Mouse (Mus musculus): ENCODE measurements around the gene Fgd4. TPM values are rescaled to one million over a fixed set of nuclear protein-coding genes. Genes with fewer than 3 reads are reported as not detected.
"Not testable (repeated sequence)": the region's sequence is repeated elsewhere in the genome, so short reads cannot be mapped to it uniquely, and the experiment has no call there.

The Fgd4 gene
- polyA plus RNA-seq, 1 experiment from 2014 or later, result 7.3 TPM

DNA sequence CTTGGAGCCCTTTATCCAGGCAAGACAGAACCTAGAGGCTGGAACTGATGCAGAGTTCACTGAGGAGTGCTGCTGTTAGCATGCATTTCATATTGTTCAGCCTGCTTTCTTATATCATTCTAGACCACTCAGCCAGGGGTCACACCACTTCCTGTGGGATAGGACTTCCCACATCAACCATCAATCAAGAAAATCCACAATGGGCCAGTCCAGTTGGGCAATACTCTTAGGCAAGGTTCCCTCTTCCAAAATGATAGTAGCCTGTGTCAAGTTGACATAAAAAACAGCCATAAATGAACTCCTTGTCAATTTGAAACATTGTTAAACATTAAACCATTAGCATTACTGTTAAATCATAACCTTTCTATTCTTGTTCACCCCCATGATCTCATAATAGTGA lies 34.6 kb downstream of the Fgd4 start:
- Histone ChIP-seq H3K27me3 (ENCODE audit: insufficient read depth, poor library complexity, severe bottlenecking) (no peaks in the 10 kb centered on the region), H3K27ac (no peak overlapping the region), H3K36me3 (no peaks in the 10 kb centered on the region), H3K4me3 (no peak overlapping the region), H3K4me1 (no peaks in the 10 kb centered on the region; the same call in 1 of the 2 replicates), H3K9me3 (no peaks in the 10 kb centered on the region)
- no peak for DNase-seq (ENCODE audit: low spot score)

DNA sequence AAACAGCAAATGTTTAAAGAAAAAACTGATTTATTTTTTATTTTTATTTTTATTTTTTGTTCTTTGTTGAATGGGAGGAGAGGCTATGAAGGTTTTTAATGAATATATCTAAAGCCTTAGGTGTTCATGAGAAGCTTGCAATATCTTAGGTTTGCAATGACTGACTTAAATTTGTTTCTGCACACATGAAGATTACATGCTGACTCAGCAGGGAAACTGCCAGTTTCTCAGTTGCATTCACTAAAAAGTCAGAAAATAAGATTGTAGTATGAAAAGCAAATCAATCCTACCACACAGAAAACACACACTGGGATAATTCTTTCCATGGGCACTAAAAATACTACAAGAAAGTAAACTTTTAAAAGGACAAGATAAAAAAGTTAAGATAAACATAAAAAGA lies 39.6 kb downstream of the Fgd4 start:
- Histone ChIP-seq H3K36me3 (no peaks in the 10 kb centered on the region), H3K27ac (no peak overlapping the region), H3K4me1 (peaks cover 12% of the 10 kb centered on the region; the same call in 1 of the 2 replicates), H3K27me3 (ENCODE audit: insufficient read depth, poor library complexity, severe bottlenecking) (no peaks in the 10 kb centered on the region), H3K9me3 (no peaks in the 10 kb centered on the region), H3K4me3 (no peak overlapping the region)
- DNase-seq (ENCODE audit: low spot score), result no peak

DNA sequence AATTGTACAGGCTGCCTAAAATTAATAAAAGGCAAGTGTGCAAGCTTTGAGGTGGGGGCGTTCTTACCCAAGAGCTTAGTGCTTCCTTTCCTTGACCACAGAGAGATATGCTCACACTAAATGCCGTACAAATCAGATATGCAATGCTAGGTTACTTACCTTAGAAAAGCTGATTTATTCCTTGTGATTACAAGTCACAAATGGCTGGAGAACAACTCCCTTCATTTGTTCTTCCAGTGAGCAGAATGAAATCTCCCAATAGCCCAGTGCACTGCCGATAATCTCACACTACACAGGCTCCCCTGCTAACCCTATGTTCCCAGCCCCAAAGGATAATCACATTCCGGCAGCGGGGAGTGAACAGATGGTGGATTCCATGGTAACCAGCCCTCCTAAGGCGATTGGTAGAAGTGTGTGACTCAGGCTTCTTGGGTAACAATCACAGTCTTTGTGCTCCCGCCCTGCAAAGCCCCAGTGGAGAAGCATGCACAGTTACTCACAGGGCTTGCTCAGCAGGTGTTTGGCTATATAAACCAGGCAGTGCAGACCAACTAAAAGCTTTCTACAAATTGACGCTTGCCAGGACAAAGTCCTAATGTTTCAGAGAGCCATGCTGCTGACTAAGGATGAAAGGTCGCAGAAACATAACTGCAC lies 40.3 kb downstream of the Fgd4 start:
- peaks cover 12% of the 10 kb centered on the region; the same call in 1 of the 2 replicates for H3K4me1 ChIP-seq
- H3K27ac ChIP-seq, result no peak overlapping the region
- peak; percentile 90 for DNase-seq (ENCODE audit: low spot score)
- no peaks in the 10 kb centered on the region for H3K36me3 ChIP-seq
- 10% methylated on average over 9 of the region's 9 CpGs for WGBS
- no peaks in the 10 kb centered on the region for H3K27me3 ChIP-seq (ENCODE audit: insufficient read depth, poor library complexity, severe bottlenecking)
- H3K9me3 ChIP-seq, result no peaks in the 10 kb centered on the region
- H3K4me3 ChIP-seq, result peak overlapping the region; percentile 36

DNA sequence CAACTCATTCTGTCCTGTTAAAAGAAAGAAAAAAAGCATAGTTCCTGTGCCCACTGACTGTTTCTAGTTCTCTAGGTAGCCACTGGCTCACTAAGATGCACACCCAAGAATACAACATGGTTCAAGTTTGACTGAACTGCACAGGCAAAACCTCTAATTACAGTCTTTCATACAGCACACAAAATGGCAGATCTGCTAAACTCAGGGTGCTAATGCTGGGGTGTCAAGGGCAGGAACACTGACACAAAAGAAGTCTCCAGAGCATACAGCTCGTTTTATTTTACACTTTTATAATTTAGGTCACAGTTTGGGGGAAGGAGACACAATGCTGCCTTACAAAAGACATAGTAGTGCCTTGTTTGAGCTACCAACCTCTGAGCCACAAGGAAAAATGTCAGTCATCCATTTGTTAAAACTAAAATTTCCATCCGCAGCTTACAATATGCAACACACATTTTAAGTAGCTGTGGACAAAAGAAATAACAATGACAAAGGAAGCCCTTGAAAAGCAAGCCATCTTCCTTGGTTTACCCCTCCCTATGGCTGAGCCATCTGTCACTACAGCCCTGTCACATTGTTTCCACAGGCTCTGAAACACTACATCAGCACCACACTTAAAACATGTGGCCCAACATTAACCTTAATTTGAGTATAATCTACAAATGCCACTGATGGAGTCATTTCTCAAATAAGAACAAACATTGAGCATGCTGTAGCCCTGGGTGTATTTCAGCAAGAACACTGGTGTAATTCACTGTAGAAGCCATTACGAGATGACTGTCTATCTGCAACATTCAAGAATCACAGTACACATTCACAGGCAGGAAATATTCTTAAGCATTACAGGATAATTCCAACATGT lies 41.1 kb downstream of the Fgd4 start:
- 0 out of 2 replicates have a peak overlapping the region, but pooled peaks have one; percentile 36 for H3K4me3 ChIP-seq
- no peak overlapping the region for H3K27ac ChIP-seq
- H3K36me3 ChIP-seq, result no peaks in the 10 kb centered on the region

DNA sequence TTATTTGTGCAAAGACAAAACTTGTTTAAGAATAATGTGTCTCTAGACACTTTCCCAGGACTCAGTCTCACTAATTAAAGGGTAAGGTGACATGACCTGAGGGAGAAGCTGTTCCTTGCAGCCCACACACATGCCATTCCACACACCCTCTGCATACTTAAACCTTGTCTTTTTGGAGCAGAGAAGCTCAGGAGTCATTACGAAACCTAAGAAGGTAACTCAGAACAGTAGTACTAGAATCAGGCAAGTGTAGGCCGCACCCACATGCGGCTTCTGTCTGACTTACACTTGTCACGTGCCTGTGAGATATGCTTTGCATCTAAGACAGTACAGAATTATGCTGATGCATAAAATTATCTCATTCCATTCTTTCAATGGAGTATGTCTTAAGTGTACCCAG lies 42.6 kb downstream of the Fgd4 start:
- WGBS, result 85% methylated on average over 4 of the region's 4 CpGs
- Histone ChIP-seq H3K4me3 (no peak overlapping the region), H3K4me1 (peaks cover 12% of the 10 kb centered on the region; the same call in 1 of the 2 replicates), H3K27me3 (ENCODE audit: insufficient read depth, poor library complexity, severe bottlenecking) (no peaks in the 10 kb centered on the region), H3K27ac (no peak overlapping the region), H3K9me3 (no peaks in the 10 kb centered on the region), H3K36me3 (no peaks in the 10 kb centered on the region)
- no peak for DNase-seq (ENCODE audit: low spot score)

More for the DNA sequence above, 41.1 kb downstream of the Fgd4 start:
- 64% methylated on average over 3 of the region's 3 CpGs for WGBS
- H3K4me1 ChIP-seq, result peaks cover 12% of the 10 kb centered on the region; the same call in 1 of the 2 replicates
- H3K27me3 ChIP-seq (ENCODE audit: insufficient read depth, poor library complexity, severe bottlenecking), result no peaks in the 10 kb centered on the region
- H3K9me3 ChIP-seq, result no peaks in the 10 kb centered on the region
- no peak for DNase-seq (ENCODE audit: low spot score)

DNA sequence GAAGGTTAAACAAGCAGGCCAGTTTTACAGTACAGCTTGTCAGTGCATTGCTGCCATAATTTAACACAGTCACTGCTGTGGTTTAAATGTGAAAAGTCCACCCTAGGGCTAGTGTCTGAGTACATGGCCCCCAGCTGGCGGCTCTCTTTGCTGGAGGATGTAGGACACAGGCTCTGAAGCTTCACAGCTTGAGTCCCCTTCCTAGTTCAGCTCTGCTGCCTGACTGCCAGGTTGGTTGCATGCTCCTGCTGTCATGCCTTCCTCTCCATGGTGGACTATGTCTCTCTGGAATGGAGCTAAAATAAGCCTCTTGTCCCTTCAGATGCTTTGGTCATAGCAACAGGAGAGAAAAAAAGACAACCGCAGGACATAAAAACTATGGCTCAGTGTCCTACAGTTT lies 46.3 kb downstream of the Fgd4 start:
- DNase-seq (ENCODE audit: low spot score), result no peak
- no peaks in the 10 kb centered on the region for H3K36me3 ChIP-seq
- WGBS, result 55% methylated on average over 2 of the region's 2 CpGs
- H3K4me1 ChIP-seq, result no peaks in the 10 kb centered on the region; the same call in 1 of the 2 replicates
- no peaks in the 10 kb centered on the region for H3K27me3 ChIP-seq (ENCODE audit: insufficient read depth, poor library complexity, severe bottlenecking)
- no peaks in the 10 kb centered on the region for H3K9me3 ChIP-seq
- H3K4me3 ChIP-seq, result no peak overlapping the region
- H3K27ac ChIP-seq, result no peak overlapping the region

DNA sequence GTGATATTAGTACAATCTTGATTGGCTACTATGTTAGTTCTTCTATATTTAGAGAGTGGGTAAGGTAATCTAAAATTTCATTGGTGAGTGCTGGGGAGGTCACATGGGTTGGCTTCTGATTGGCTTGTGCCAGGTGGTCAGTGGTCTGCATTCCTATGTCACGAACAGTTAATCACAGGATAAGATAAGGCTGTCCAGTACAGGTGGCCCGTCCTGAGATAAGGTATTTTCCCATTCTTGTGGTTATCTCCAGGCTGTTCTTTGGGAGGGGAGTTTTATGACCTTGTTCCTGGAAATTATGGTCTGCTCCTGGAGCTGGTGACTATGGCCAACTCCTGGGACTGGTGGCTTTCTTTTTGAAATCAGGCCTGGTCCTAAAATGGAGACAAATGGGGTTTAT lies 48.2 kb downstream of the Fgd4 start:
- no peaks in the 10 kb centered on the region for H3K27me3 ChIP-seq (ENCODE audit: insufficient read depth, poor library complexity, severe bottlenecking)
- H3K9me3 ChIP-seq, result no peaks in the 10 kb centered on the region
- H3K4me1 ChIP-seq, result peaks cover 5% of the 10 kb centered on the region
- no peak overlapping the region for H3K4me3 ChIP-seq
- H3K27ac ChIP-seq, result no peak overlapping the region
- no peaks in the 10 kb centered on the region for H3K36me3 ChIP-seq
- WGBS, result 46% methylated on average over 2 of the region's 2 CpGs
- no peak for DNase-seq (ENCODE audit: low spot score)

DNA sequence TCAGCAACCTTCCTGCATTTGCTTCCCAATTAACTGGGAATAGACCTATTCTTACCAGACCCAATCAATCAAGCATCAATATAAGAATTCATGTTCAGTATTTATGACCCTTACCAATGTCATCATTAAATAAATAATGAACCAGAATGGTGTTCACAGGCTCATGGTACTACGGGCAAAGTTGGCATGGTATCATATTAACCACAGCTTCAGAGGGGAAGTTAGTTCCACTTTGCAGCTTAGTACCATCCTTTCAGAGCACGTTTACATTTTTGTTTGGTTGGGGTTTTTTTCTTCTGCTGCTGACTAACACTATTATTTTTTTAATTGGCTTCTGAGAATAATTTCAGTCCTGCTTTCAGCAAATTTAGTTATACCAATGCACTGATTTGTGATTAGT lies 51.2 kb downstream of the Fgd4 start:
- 78% methylated on average over 2 of the region's 2 CpGs for WGBS
- no peak overlapping the region for H3K27ac ChIP-seq

DNA sequence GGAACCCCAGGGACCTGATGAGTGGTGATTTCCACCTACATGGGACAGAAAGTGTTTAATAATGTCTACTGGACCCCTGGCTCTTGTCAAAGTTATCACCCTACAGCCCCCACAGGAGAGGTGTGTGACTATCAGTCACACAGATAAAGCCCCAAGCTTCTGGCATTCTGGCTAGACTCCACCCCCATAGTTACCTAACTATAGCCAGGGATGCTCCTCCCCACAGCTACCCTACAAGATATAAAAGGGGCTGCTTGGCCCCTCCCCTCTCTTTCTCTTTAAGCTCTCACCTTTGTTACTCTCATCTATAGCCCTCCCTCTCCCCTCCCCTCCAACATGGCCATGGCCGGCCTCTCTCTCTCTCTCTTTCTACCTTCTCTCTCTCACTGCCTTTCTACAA lies 53.7 kb downstream of the Fgd4 start:
- Histone ChIP-seq H3K4me3 (no peak overlapping the region), H3K27ac (no peak overlapping the region), H3K27me3 (ENCODE audit: insufficient read depth, poor library complexity, severe bottlenecking) (no peaks in the 10 kb centered on the region), H3K36me3 (no peaks in the 10 kb centered on the region), H3K9me3 (no peaks in the 10 kb centered on the region), H3K4me1 (peaks cover 20% of the 10 kb centered on the region)
- WGBS, result 59% methylated on average over 1 of the region's 1 CpGs
- DNase-seq (ENCODE audit: low spot score), result no peak

More for the DNA sequence above, 51.2 kb downstream of the Fgd4 start:
- no peaks in the 10 kb centered on the region for H3K36me3 ChIP-seq
- peaks cover 14% of the 10 kb centered on the region for H3K4me1 ChIP-seq
- no peaks in the 10 kb centered on the region for H3K27me3 ChIP-seq (ENCODE audit: insufficient read depth, poor library complexity, severe bottlenecking)
- H3K4me3 ChIP-seq, result no peak overlapping the region
- H3K9me3 ChIP-seq, result no peaks in the 10 kb centered on the region
- DNase-seq (ENCODE audit: low spot score), result no peak

DNA sequence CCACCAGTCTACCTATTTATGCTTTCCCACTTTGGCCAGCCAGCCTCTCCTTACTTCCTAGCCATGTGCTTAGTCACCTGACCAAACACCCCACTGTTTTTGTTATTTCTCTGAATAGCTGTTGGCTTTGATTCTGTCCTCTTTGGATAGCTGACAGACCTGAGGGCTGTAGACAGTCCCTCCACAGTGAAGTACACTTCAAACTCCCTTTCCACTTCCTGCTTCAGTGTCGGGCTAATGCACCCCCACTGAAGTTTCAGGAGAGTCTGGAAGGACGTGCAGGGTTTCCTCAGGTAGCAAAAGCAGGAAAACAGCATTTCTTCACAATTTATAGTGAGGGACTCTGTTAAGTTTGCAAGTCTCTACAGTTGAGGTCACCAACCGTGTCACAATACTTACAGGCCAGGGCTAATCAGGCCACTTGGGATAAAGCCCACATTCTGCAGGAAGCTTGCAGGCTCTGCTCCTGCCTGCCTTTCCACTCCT lies 57.4 kb downstream of the Fgd4 start:
- WGBS, result 47% methylated on average over 3 of the region's 3 CpGs
- H3K27ac ChIP-seq, result no peak overlapping the region
- DNase-seq (ENCODE audit: low spot score), result no peak
- no peaks in the 10 kb centered on the region for H3K36me3 ChIP-seq
- no peaks in the 10 kb centered on the region for H3K27me3 ChIP-seq (ENCODE audit: insufficient read depth, poor library complexity, severe bottlenecking)
- H3K4me3 ChIP-seq, result no peak overlapping the region
- no peaks in the 10 kb centered on the region for H3K9me3 ChIP-seq
- H3K4me1 ChIP-seq, result peaks cover 20% of the 10 kb centered on the region

DNA sequence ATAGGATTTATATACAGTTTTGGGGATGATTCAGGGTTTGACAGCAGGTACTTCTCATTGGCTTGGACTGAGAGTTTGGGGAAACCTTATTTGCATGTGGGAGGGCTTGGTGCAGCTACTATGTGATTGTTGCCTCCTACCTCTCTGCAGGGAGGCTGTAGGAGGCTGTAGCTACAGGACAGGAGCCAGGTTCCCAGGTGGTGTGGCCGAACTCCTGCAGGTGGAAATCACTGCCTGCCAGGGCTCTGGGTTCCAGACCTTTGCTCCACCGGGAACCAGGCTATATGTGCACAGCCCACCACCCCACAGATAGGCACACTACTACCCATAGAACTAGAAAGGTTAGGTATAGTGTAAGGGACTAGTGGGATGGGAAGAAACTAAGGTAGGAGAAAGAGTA lies 61.0 kb downstream of the Fgd4 start:
- 74% methylated on average over 2 of the region's 2 CpGs for WGBS
- H3K4me3 ChIP-seq; H3K27ac ChIP-seq; DNase-seq (ENCODE audit: low spot score); H3K9me3 ChIP-seq; H3K4me1 ChIP-seq; H3K27me3 ChIP-seq (ENCODE audit: insufficient read depth, poor library complexity, severe bottlenecking); H3K36me3 ChIP-seq: not testable (repeated sequence)

DNA sequence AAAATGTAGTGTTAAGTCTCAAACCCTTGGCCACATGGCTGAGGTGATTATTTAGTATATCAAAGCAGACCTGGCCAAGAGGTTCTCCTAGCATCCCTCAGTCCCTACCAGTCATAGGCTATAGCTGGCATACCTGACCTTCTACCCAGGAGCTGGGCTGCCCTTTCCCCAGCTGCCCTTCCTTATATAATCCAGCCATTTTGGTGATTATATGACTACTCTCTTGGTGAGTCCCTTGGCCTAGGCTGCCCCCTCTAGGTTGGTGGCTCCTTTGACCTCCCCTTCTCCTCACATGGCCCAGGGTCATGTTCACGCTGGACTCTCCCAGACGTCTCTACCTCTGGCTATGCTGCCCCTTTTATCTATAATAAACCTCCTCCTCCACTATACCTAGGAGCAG lies 65.1 kb downstream of the Fgd4 start:
- no peak for DNase-seq (ENCODE audit: low spot score)
- Histone ChIP-seq H3K9me3 (no peaks in the 10 kb centered on the region), H3K27ac (no peak overlapping the region), H3K27me3 (ENCODE audit: insufficient read depth, poor library complexity, severe bottlenecking) (no peaks in the 10 kb centered on the region), H3K36me3 (no peaks in the 10 kb centered on the region), H3K4me3 (no peak overlapping the region), H3K4me1 (no peaks in the 10 kb centered on the region)
- WGBS, result 61% methylated on average over 2 of the region's 2 CpGs

DNA sequence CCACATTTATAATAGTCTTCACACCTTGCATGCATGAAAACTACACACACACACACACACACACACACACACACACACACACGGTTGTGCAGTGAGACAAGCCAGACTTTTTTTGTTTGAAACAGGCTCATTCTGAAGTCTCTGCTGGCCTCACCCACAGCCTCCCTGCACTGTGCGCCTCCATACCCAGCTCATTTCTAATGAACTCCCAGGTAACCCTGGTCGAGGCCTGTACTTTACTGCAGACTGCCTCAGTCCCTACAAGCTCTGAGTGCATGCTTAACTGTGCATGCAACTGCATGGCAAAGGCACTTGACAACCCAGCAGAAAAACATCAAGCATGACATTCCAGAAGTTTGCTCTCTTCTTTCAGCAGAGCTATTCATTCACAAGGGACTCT lies 72.3 kb downstream of the Fgd4 start:
- 70% methylated on average over 3 of the region's 3 CpGs for WGBS
- no peaks in the 10 kb centered on the region for H3K36me3 ChIP-seq

More for the DNA sequence above, 72.3 kb downstream of the Fgd4 start:
- peaks cover 25% of the 10 kb centered on the region for H3K4me1 ChIP-seq
- no peak overlapping the region for H3K4me3 ChIP-seq
- no peak for DNase-seq (ENCODE audit: low spot score)
- H3K27ac ChIP-seq, result no peak overlapping the region
- H3K9me3 ChIP-seq, result no peaks in the 10 kb centered on the region
- H3K27me3 ChIP-seq (ENCODE audit: insufficient read depth, poor library complexity, severe bottlenecking), result no peaks in the 10 kb centered on the region
